Mouse (Mus musculus) lung, postnatal 14 days (tissue): Measurements from ENCODE around the gene Zfp618.

ENCODE experiments used
- DNase-seq: peaks from one replicate; pipeline ENCODE4 v3.0.0; 2021

Gene Zfp618

GRCm38 (mm10) chr4:63158961-63159592 lies 193.7 kb downstream of the Zfp618 start:
- DNase-seq: peak; percentile 89

- DNase-seq: no peak
These were observed 200.3 kb downstream of the Zfp618 start for GRCm38 (mm10) chr4:63165636-63166035.

GRCm38 (mm10) chr4:63166323-63166722 lies 200.9 kb downstream of the Zfp618 start:
- no peak for DNase-seq

GRCm38 (mm10) chr4:63170061-63170460 lies 204.7 kb downstream of the Zfp618 start:
- DNase-seq: no peak

GRCm38 (mm10) chr4:63171122-63171521 lies 205.7 kb downstream of the Zfp618 start:
- DNase-seq: no peak

GRCm38 (mm10) chr4:63171969-63172685 lies 206.8 kb downstream of the Zfp618 start, which contains the start of gene Kif12:
Gene Kif12 (minus strand): TSS chr4:63172131.
- no peak for DNase-seq

- DNase-seq: peak; percentile 70
These were observed 216.2 kb downstream of the Zfp618 start for GRCm38 (mm10) chr4:63181556-63181955.

- peak; percentile 38 for DNase-seq
These were observed 221.0 kb downstream of the Zfp618 start for GRCm38 (mm10) chr4:63186281-63186870.
